Mouse (Mus musculus) forebrain, embryonic 13.5 days (tissue): ENCODE results near the gene Akt3. TPM values are rescaled to one million over a fixed set of nuclear protein-coding genes. Genes with fewer than 3 reads are reported as not detected.

Experiments
- ATAC-seq: fragments of 200-750 bp; cut with Nextera tagmentation; 2 replicates; pipeline ENCODE4 v1.8.0; 2017
- H3K27ac ChIP-seq: fragments of 300-500 bp; sonication (generic); 2 replicates; pipeline ENCODE4 v1.5.1; 2015; ENCODE audit warnings: inconsistent platforms, mild to moderate bottlenecking, moderate library complexity
- H3K27me3 ChIP-seq: fragments of 300-500 bp; sonication (generic); 2 replicates; pipeline ENCODE4 v1.6.1; 2015; ENCODE audit warnings: mild to moderate bottlenecking, inconsistent platforms
- H3K36me3 ChIP-seq: fragments of 300-500 bp; sonication (generic); 2 replicates; pipeline ENCODE4 v1.6.1; 2015; ENCODE audit warnings: mild to moderate bottlenecking, inconsistent platforms; ENCODE audit not compliant: poor library complexity, severe bottlenecking
- H3K4me1 ChIP-seq: fragments of 300-500 bp; sonication (generic); 2 replicates; pipeline ENCODE4 v1.6.1; 2015; ENCODE audit warnings: inconsistent platforms
- H3K4me2 ChIP-seq: fragments of 300-500 bp; sonication (generic); 2 replicates; pipeline ENCODE4 v1.6.1; 2015; ENCODE audit warnings: inconsistent platforms, mild to moderate bottlenecking, moderate library complexity
- H3K4me3 ChIP-seq: fragments of 300-500 bp; sonication (generic); 2 replicates; pipeline ENCODE4 v1.5.1; 2015; ENCODE audit warnings: mild to moderate bottlenecking, inconsistent platforms
- H3K9ac ChIP-seq: fragments of 300-500 bp; sonication (generic); 2 replicates; pipeline ENCODE4 v1.6.1; 2015; ENCODE audit warnings: mild to moderate bottlenecking, inconsistent platforms
- H3K9me3 ChIP-seq: fragments of 300-500 bp; sonication (generic); replicated peaks from 2 replicates; pipeline ENCODE4 v1.6.1; 2016; ENCODE audit warnings: inconsistent platforms
- WGBS: fragments of 180-500 bp; shearing (Covaris S2); methylation state at CpG from one replicate; pipeline ENCODE4 v1.1.7; 2015; 5-methylcytosine and 5-hydroxymethylcytosine counted together
- polyA plus RNA-seq: library from polyadenylated mRNA; unstranded; fragments of >200 nt; fragmentation: Nextera tagmentation; extraction: Ambion mirVana; gene quantifications from 2 replicates; pipeline ENCODE4 v1.2.1, GENCODE M21; 2015

Akt3 gene
- 24.8 and 25.1 TPM in 2 replicates for polyA plus RNA-seq

- Histone ChIP-seq H3K9me3 (no peaks in the 10 kb centered on the region), H3K9ac (peak within 1 kb of the TSS; percentile 98), H3K27ac (peak within 1 kb of the TSS; percentile 100), H3K4me3 (peak within 1 kb of the TSS; percentile 92), H3K4me2 (peak within 1 kb of the TSS; percentile 93), H3K4me1 (peaks cover 32% of the 10 kb centered on the region), H3K27me3 (no peaks in the 10 kb centered on the region), H3K36me3 (no peaks in the 10 kb centered on the region)
- WGBS = no CpG with 5 or more reads among the region's 32 CpGs
- peak; percentile 62 for ATAC-seq
Observed at GRCm38 (mm10) chr1:177258034-177258342, at the start of gene Akt3. Gene Akt3 (minus strand): TSS chr1:177258203.

GRCm38 (mm10) chr1:177307549-177307948 lies 49.5 kb upstream of the Akt3 start:
- H3K9ac ChIP-seq = no peak overlapping the region
- no peak for ATAC-seq
- no peak overlapping the region for H3K27ac ChIP-seq
- H3K9me3 ChIP-seq = no peaks in the 10 kb centered on the region
- H3K4me3 ChIP-seq = no peak overlapping the region
- peaks cover 11% of the 10 kb centered on the region for H3K4me1 ChIP-seq
- no peak overlapping the region; the same call in 1 of the 2 replicates for H3K4me2 ChIP-seq
- no peaks in the 10 kb centered on the region for H3K36me3 ChIP-seq
- WGBS = 42% methylated on average over 11 of the region's 11 CpGs
- no peaks in the 10 kb centered on the region for H3K27me3 ChIP-seq

- Histone ChIP-seq H3K36me3 (no peaks in the 10 kb centered on the region), H3K4me1 (no peaks in the 10 kb centered on the region), H3K4me3 (no peak overlapping the region), H3K4me2 (no peak overlapping the region), H3K9me3 (no peaks in the 10 kb centered on the region), H3K9ac (no peak overlapping the region), H3K27me3 (no peaks in the 10 kb centered on the region), H3K27ac (no peak overlapping the region)
- ATAC-seq = peak; percentile 53; the same call in 1 of the 2 replicates
- WGBS = 90% methylated on average over 1 of the region's 1 CpGs
Observed at GRCm38 (mm10) chr1:177298231-177298630, 40.2 kb upstream of the Akt3 start.

GRCm38 (mm10) chr1:177286764-177287163 lies 28.8 kb upstream of the Akt3 start:
- ATAC-seq = no peak
- Histone ChIP-seq H3K4me1 (no peaks in the 10 kb centered on the region; the same call in 1 of the 2 replicates), H3K27me3 (no peaks in the 10 kb centered on the region), H3K4me3 (no peak overlapping the region), H3K27ac (no peak overlapping the region), H3K36me3 (no peaks in the 10 kb centered on the region), H3K9me3 (no peaks in the 10 kb centered on the region), H3K9ac (no peak overlapping the region), H3K4me2 (no peak overlapping the region)
- 6% methylated on average over 3 of the region's 3 CpGs for WGBS

GRCm38 (mm10) chr1:177281925-177282324 lies 23.9 kb upstream of the Akt3 start:
- Histone ChIP-seq H3K4me3 (no peak overlapping the region), H3K27me3 (no peaks in the 10 kb centered on the region), H3K4me2 (no peak overlapping the region), H3K9ac (no peak overlapping the region), H3K4me1 (no peaks in the 10 kb centered on the region; the same call in 1 of the 2 replicates), H3K27ac (no peak overlapping the region), H3K36me3 (no peaks in the 10 kb centered on the region), H3K9me3 (no peaks in the 10 kb centered on the region)
- ATAC-seq = no peak

GRCm38 (mm10) chr1:177277361-177277760 lies 19.4 kb upstream of the Akt3 start:
- Histone ChIP-seq H3K9ac (no peak overlapping the region), H3K27ac (no peak overlapping the region), H3K4me2 (no peak overlapping the region), H3K4me3 (no peak overlapping the region), H3K36me3 (no peaks in the 10 kb centered on the region), H3K4me1 (no peaks in the 10 kb centered on the region), H3K9me3 (no peaks in the 10 kb centered on the region), H3K27me3 (no peaks in the 10 kb centered on the region)
- WGBS = 92% methylated on average over 5 of the region's 5 CpGs
- no peak for ATAC-seq

- Histone ChIP-seq H3K9me3 (no peaks in the 10 kb centered on the region), H3K4me3 (no peak overlapping the region), H3K36me3 (no peaks in the 10 kb centered on the region), H3K27ac (no peak overlapping the region), H3K27me3 (no peaks in the 10 kb centered on the region), H3K9ac (no peak overlapping the region), H3K4me2 (no peak overlapping the region), H3K4me1 (no peaks in the 10 kb centered on the region)
- ATAC-seq = no peak
- 83% methylated on average over 1 of the region's 1 CpGs for WGBS
Observed at GRCm38 (mm10) chr1:177267645-177268044, 9.6 kb upstream of the Akt3 start.

- Histone ChIP-seq H3K36me3 (no peaks in the 10 kb centered on the region), H3K27ac (no peak overlapping the region), H3K9ac (no peak overlapping the region), H3K27me3 (no peaks in the 10 kb centered on the region), H3K9me3 (no peaks in the 10 kb centered on the region), H3K4me2 (no peak overlapping the region), H3K4me3 (no peak overlapping the region), H3K4me1 (peaks cover 21% of the 10 kb centered on the region)
- ATAC-seq = no peak
- WGBS = 76% methylated on average over 2 of the region's 2 CpGs
Observed at GRCm38 (mm10) chr1:177262926-177263325, 4.9 kb upstream of the Akt3 start.

- ATAC-seq = no peak
- WGBS = 62% methylated on average over 4 of the region's 4 CpGs
- H3K9ac ChIP-seq = no peak overlapping the region
- no peaks in the 10 kb centered on the region for H3K36me3 ChIP-seq
- H3K27ac ChIP-seq = no peak overlapping the region
- H3K9me3 ChIP-seq = no peaks in the 10 kb centered on the region
- H3K4me2 ChIP-seq = no peak overlapping the region
- no peak overlapping the region for H3K4me3 ChIP-seq
- peaks cover 22% of the 10 kb centered on the region for H3K4me1 ChIP-seq
- no peaks in the 10 kb centered on the region for H3K27me3 ChIP-seq
Observed at GRCm38 (mm10) chr1:177260796-177261195, 2.8 kb upstream of the Akt3 start.

- no peaks in the 10 kb centered on the region for H3K36me3 ChIP-seq
- H3K4me1 ChIP-seq = peaks cover 27% of the 10 kb centered on the region
- no peaks in the 10 kb centered on the region for H3K9me3 ChIP-seq
- 23% methylated on average over 16 of the region's 16 CpGs for WGBS
- H3K4me3 ChIP-seq = peak overlapping the region; percentile 92
- H3K9ac ChIP-seq = peak overlapping the region; percentile 98
- H3K27ac ChIP-seq = peak overlapping the region; percentile 100
- H3K4me2 ChIP-seq = peak overlapping the region; percentile 93
- no peaks in the 10 kb centered on the region for H3K27me3 ChIP-seq
- ATAC-seq = no peak
Observed at GRCm38 (mm10) chr1:177259038-177259600, 1.1 kb upstream of the Akt3 start.

GRCm38 (mm10) chr1:177258343-177259037 lies 487 bp upstream of the Akt3 start:
- Histone ChIP-seq H3K36me3 (no peaks in the 10 kb centered on the region), H3K27me3 (no peaks in the 10 kb centered on the region), H3K4me1 (peaks cover 32% of the 10 kb centered on the region), H3K27ac (peak overlapping the region; percentile 100), H3K9ac (peak overlapping the region; percentile 98), H3K4me3 (peak overlapping the region; percentile 92), H3K4me2 (peak overlapping the region; percentile 93), H3K9me3 (no peaks in the 10 kb centered on the region)
- peak; percentile 87 for ATAC-seq
- WGBS = under 1% methylated on average over 40 of the region's 86 CpGs

- H3K4me2 ChIP-seq = peak overlapping the region; percentile 93
- H3K4me3 ChIP-seq = peak overlapping the region; percentile 92
- peak; percentile 75 for ATAC-seq
- H3K27me3 ChIP-seq = no peaks in the 10 kb centered on the region
- H3K27ac ChIP-seq = peak overlapping the region; percentile 100
- H3K9ac ChIP-seq = peak overlapping the region; percentile 98
- H3K36me3 ChIP-seq = no peaks in the 10 kb centered on the region
- peaks cover 32% of the 10 kb centered on the region for H3K4me1 ChIP-seq
- under 1% methylated on average over 64 of the region's 86 CpGs for WGBS
- no peaks in the 10 kb centered on the region for H3K9me3 ChIP-seq
Observed at GRCm38 (mm10) chr1:177257178-177258033, 597 bp downstream of the Akt3 start.
